Comparison of ENCODE assay signal across 15 mouse cellular contexts in genomic region chr6:91559371-91559770, GRCm38 (mm10). TPM values are rescaled to one million over a fixed set of nuclear protein-coding genes. Genes with fewer than 3 reads are reported as not detected.
DNase-seq lines count a peak whose midpoint lies in the region; ATAC-seq and TF ChIP-seq lines count a peak whose summit lies in the region.
"Had no signal": no experiment of that assay in that cellular context is flagged by ENCODE, and none has a peak within 500 bp of the region (broad histone marks: within the 10 kb centered on the region; RNA-seq: fewer than 3 reads in every experiment).

No protein-coding gene starts in this region.

- H3K4me1 ChIP-seq in liver, embryonic 11.5 days (replicated peaks; ENCODE audit: control insufficient read depth, insufficient read depth, low read length): no peaks in the 10 kb centered on the region
- H3K4me1 ChIP-seq: embryonic facial prominence, embryonic 13.5 days; forebrain, embryonic 12.5 days; kidney, embryonic 15.5 days had no signal

- no peak for ATAC-seq in liver, embryonic 11.5 days (replicated peaks; ENCODE audit: low FRiP score)
- ATAC-seq: midbrain, embryonic 16.5 days had no signal

- TF ChIP-seq CTCF in layer of hippocampus, adult 2 months (conservative IDR thresholded peaks at IDR 0.05): no peak

- no peak overlapping the region for H3K4me2 ChIP-seq in liver, embryonic 11.5 days
- H3K4me2 ChIP-seq: embryonic facial prominence, embryonic 13.5 days; forebrain, embryonic 12.5 days; kidney, embryonic 15.5 days had no signal

- H3K36me3 ChIP-seq in liver, embryonic 11.5 days (ENCODE audit: control insufficient read depth, insufficient read depth, low read length): no peaks in the 10 kb centered on the region
- H3K36me3 ChIP-seq: embryonic facial prominence, embryonic 13.5 days; forebrain, embryonic 12.5 days; kidney, embryonic 15.5 days had no signal

- H3K9me3 ChIP-seq in liver, embryonic 11.5 days (ENCODE audit: control insufficient read depth, low read length): no peaks in the 10 kb centered on the region
- H3K9me3 ChIP-seq: embryonic facial prominence, embryonic 13.5 days; forebrain, embryonic 12.5 days; kidney, embryonic 15.5 days had no signal

- no peak overlapping the region for H3K9ac ChIP-seq in liver, embryonic 11.5 days (ENCODE audit: low read depth, low read length)
- H3K9ac ChIP-seq: embryonic facial prominence, embryonic 13.5 days; forebrain, embryonic 12.5 days; kidney, embryonic 15.5 days; liver, embryonic 14.5 days had no signal

- H3K27me3 ChIP-seq in liver, embryonic 11.5 days (replicated peaks; ENCODE audit: control insufficient read depth, insufficient read depth, low read length): no peaks in the 10 kb centered on the region
- H3K27me3 ChIP-seq: embryonic facial prominence, embryonic 13.5 days; forebrain, embryonic 12.5 days; kidney, embryonic 15.5 days had no signal

- 0 out of 2 replicates have a peak overlapping the region, but pooled peaks have one; percentile 51 for H3K27ac ChIP-seq in layer of hippocampus, adult 2 months
- H3K27ac ChIP-seq in liver, embryonic 11.5 days (ENCODE audit: low read depth, low read length): no peak overlapping the region
- H3K27ac ChIP-seq: embryonic facial prominence, embryonic 13.5 days; forebrain, embryonic 12.5 days; kidney, embryonic 15.5 days; liver, embryonic 14.5 days; macrophage had no signal

- whole genome bisulfite sequencing in liver, embryonic 11.5 days: 80% methylated on average over 4 of the region's 4 CpGs

- peak; percentile 42 to 55 for DNase-seq in cerebellum, postnatal 10 days
- DNase-seq in cerebellum, adult 11-12 months: no peak
- peak; percentile 6 for DNase-seq in 416B (ENCODE audit: low read depth)
- peak; percentile 72 to 81 for DNase-seq in layer of hippocampus, adult 2 months (ENCODE audit: low spot score in 2 of 2)
- DNase-seq in left cerebral cortex, postnatal 4 days: peak; percentile 15
- no peak for DNase-seq in liver, embryonic 11.5 days (ENCODE audit: low spot score)
- no peak for DNase-seq in spleen, postnatal 36 days (ENCODE audit: low spot score in 2 of 2)
- no peak for DNase-seq in ovary, postnatal 36 days (ENCODE audit: low spot score)
- DNase-seq: cerebellum, postnatal 14 days had no signal

- no peak overlapping the region for H3K4me3 ChIP-seq in layer of hippocampus, adult 2 months
- no peak overlapping the region for H3K4me3 ChIP-seq in liver, embryonic 11.5 days (ENCODE audit: low read depth, low read length)
- H3K4me3 ChIP-seq: embryonic facial prominence, embryonic 13.5 days; forebrain, embryonic 12.5 days; kidney, embryonic 15.5 days had no signal

- intact Hi-C loops in left cerebral cortex, postnatal 4 days (cut with DNase I): no loop called here

RNA-seq across cellular contexts. Expression of gene Lsm3, which starts 43.6 kb away (rescaled TPM):
- total RNA-seq in layer of hippocampus, adult 2 months (2021): 10 to 100 TPM; 35.0 to 36.9 TPM
- 10 to 100 TPM; 54.4 to 62.2 TPM for total RNA-seq in left cerebral cortex, postnatal 4 days (2021)
- polyA plus RNA-seq in liver, embryonic 11.5 days (2014; fragmentation: Nextera tagmentation; extraction: Ambion mirVana): 309 and 318 TPM in 2 replicates

RNA-seq across cellular contexts. Expression of gene Xpc, which starts 43.7 kb away (rescaled TPM):
- total RNA-seq in layer of hippocampus, adult 2 months (2021): 10 to 100 TPM; 12.2 to 14.0 TPM
- 10 to 100 TPM; 13.1 to 14.1 TPM for total RNA-seq in left cerebral cortex, postnatal 4 days (2021)
- polyA plus RNA-seq in liver, embryonic 11.5 days (2014; fragmentation: Nextera tagmentation; extraction: Ambion mirVana): 13.2 and 13.4 TPM in 2 replicates

Comparison
In these comparisons a context has a peak if more than half of its experiments do, and no peak if none do; other contexts are left out.
1. DNase-seq: peak in cerebellum, postnatal 10 days (2 of 2), 416B (single experiment), layer of hippocampus, adult 2 months (2 of 2) and left cerebral cortex, postnatal 4 days (single experiment); none in cerebellum, adult 11-12 months (single experiment), liver, embryonic 11.5 days (single experiment), spleen, postnatal 36 days (0 of 2) and ovary, postnatal 36 days (single experiment).